Mouse (Mus musculus) urinary bladder, adult 18-20 months (tissue): ENCODE results near the gene Prb1.
"Not testable (repeated sequence)": the region's sequence is repeated elsewhere in the genome, so short reads cannot be mapped to it uniquely, and the experiment has no call there.

Source experiments
- DNase-seq, 2 experiments: peaks; one replicate each; pipeline ENCODE4 v3.0.0; 2022; ENCODE audit warnings: low spot score in 2 of 2, mixed read lengths in 2 of 2

The Prb1 gene

DNA sequence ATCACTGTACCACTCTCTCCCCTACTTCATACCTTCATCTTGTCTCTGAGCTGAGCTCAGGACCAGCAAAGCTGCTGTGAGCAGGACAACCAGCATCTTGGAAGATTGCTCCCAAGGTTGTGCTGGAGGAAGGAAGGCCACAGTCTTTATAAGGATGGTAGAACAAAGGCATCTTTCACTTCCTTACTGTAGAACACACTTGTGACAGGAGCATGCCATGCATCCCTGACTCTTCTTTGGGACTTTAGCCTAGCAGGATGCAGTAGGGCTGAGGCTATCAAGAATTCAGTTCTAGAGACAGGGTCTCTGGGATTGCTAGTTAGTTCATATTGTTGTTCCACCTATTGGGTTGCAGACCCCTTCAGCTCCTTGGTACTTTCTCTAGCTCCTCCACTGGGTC is at the start of gene Prb1:
Prb1 (minus strand) TSS at position 101 of the 400 bp plus-strand sequence.
- DNase-seq = not testable (repeated sequence)
